Mouse (Mus musculus): ENCODE measurements around the gene Stac2.
A peak's percentile ranks its signal among the peaks of the same experiment; 100 is the strongest.

Gene Stac2

GRCm38 (mm10) chr11:98050940-98051339 lies 2.3 kb downstream of the Stac2 start:
- DNase-seq (ENCODE audit: low spot score in 2 of 2): no peak

GRCm38 (mm10) chr11:98050520-98050815 lies 2.8 kb downstream of the Stac2 start:
- DNase-seq (ENCODE audit: low spot score in 2 of 2): no peak

GRCm38 (mm10) chr11:98049672-98050519 lies 3.4 kb downstream of the Stac2 start:
- no peak for DNase-seq (ENCODE audit: low spot score in 2 of 2)

- DNase-seq (ENCODE audit: low spot score in 2 of 2): no peak
These were observed 5.5 kb downstream of the Stac2 start for GRCm38 (mm10) chr11:98047745-98048144.

GRCm38 (mm10) chr11:98046466-98046865 lies 6.8 kb downstream of the Stac2 start:
- no peak for DNase-seq (ENCODE audit: low spot score in 2 of 2)

GRCm38 (mm10) chr11:98045596-98045995 lies 7.7 kb downstream of the Stac2 start:
- DNase-seq (ENCODE audit: low spot score in 2 of 2): no peak

GRCm38 (mm10) chr11:98044074-98044473 lies 9.2 kb downstream of the Stac2 start:
- DNase-seq (ENCODE audit: low spot score in 2 of 2): no peak

- DNase-seq (ENCODE audit: low spot score in 2 of 2): no peak
These were observed 10.5 kb downstream of the Stac2 start for GRCm38 (mm10) chr11:98042741-98043140.

GRCm38 (mm10) chr11:98040975-98041374 lies 12.3 kb downstream of the Stac2 start:
- no peak for DNase-seq (ENCODE audit: low spot score in 2 of 2)

GRCm38 (mm10) chr11:98037871-98038270 lies 15.4 kb downstream of the Stac2 start:
- no peak for DNase-seq (ENCODE audit: low spot score in 2 of 2)

- DNase-seq (ENCODE audit: low spot score in 2 of 2): peak; percentile 25 to 28
These were observed 17.3 kb downstream of the Stac2 start for GRCm38 (mm10) chr11:98035977-98036377.

GRCm38 (mm10) chr11:98034840-98035239 lies 18.4 kb downstream of the Stac2 start:
- no peak for DNase-seq (ENCODE audit: low spot score in 2 of 2)

- no peak for DNase-seq (ENCODE audit: low spot score in 2 of 2)
These were observed 19.2 kb downstream of the Stac2 start for GRCm38 (mm10) chr11:98034061-98034460.

- peak in 1 of 2 experiments; percentile 60 for DNase-seq (ENCODE audit: low spot score in 2 of 2)
These were observed 21.9 kb downstream of the Stac2 start for GRCm38 (mm10) chr11:98031443-98031770.

GRCm38 (mm10) chr11:98030701-98031442 lies 22.4 kb downstream of the Stac2 start:
- no peak for DNase-seq (ENCODE audit: low spot score in 2 of 2)

GRCm38 (mm10) chr11:98027785-98028184 lies 25.5 kb downstream of the Stac2 start:
- DNase-seq (ENCODE audit: low spot score in 2 of 2): no peak

GRCm38 (mm10) chr11:98027297-98027688 lies 26.0 kb downstream of the Stac2 start:
- no peak for DNase-seq (ENCODE audit: low spot score in 2 of 2)

GRCm38 (mm10) chr11:98026570-98027296 lies 26.5 kb downstream of the Stac2 start, which contains the start of gene Rpl19:
Gene Rpl19, plus strand, starts transcription at chr11:98026710.
- peak; percentile 87 to 89 for DNase-seq (ENCODE audit: low spot score in 2 of 2)

GRCm38 (mm10) chr11:98026248-98026569 lies 27.1 kb downstream of the Stac2 start:
- no peak for DNase-seq (ENCODE audit: low spot score in 2 of 2)

- DNase-seq (ENCODE audit: low spot score in 2 of 2): no peak
These were observed 28.7 kb downstream of the Stac2 start for GRCm38 (mm10) chr11:98024516-98024915.

- DNase-seq (ENCODE audit: low spot score in 2 of 2): peak; percentile 34 to 61
These were observed 30.5 kb downstream of the Stac2 start, which contains the start of gene Cacnb1 for GRCm38 (mm10) chr11:98022555-98023371. Gene Cacnb1, minus strand, starts transcription at chr11:98023034.

GRCm38 (mm10) chr11:98022253-98022554 lies 31.1 kb downstream of the Stac2 start:
- DNase-seq (ENCODE audit: low spot score in 2 of 2): no peak
